Mouse (Mus musculus) adrenal gland, postnatal 14 days (tissue): ENCODE results near the gene Ptk7. TPM values are rescaled to one million over a fixed set of nuclear protein-coding genes. Genes with fewer than 3 reads are reported as not detected.

Experiments used
- DNase-seq: peaks from one replicate; pipeline ENCODE4 v3.0.0; 2021; ENCODE audit warnings: mixed read lengths
- long read RNA-seq, 2 experiments: library from polyadenylated mRNA; stranded (forward); transcript quantifications; one replicate each; pipeline ENCODE4 v2.0.0; 2021
- total RNA-seq: library from RNA; stranded (reverse); gene quantifications from 2 replicates; pipeline ENCODE4 v1.2.3, GENCODE M21; 2021

Ptk7 gene
- total RNA-seq: 13.8 and 16.0 TPM in 2 replicates
- long read RNA-seq, experiment 1, full-length matches to known transcripts: 3 of 6 reads
- long read RNA-seq, experiment 1, partial matches to known transcripts: 2 of 6 reads
- long read RNA-seq, experiment 1, other reads (novel, unspliced or antisense): 1 of 6 reads
- long read RNA-seq, experiment 2, full-length matches to known transcripts: 2 of 6 reads
- long read RNA-seq, experiment 2, partial matches to known transcripts: 4 of 6 reads
- long read RNA-seq, experiment 2, other reads (novel, unspliced or antisense): 0 of 6 reads

- peak; percentile 80 for DNase-seq
Observed at GRCm38 (mm10) chr17:46628791-46629684, at the start of gene Ptk7. Gene Ptk7, minus strand, starts transcription at chr17:46629504.

DNA sequence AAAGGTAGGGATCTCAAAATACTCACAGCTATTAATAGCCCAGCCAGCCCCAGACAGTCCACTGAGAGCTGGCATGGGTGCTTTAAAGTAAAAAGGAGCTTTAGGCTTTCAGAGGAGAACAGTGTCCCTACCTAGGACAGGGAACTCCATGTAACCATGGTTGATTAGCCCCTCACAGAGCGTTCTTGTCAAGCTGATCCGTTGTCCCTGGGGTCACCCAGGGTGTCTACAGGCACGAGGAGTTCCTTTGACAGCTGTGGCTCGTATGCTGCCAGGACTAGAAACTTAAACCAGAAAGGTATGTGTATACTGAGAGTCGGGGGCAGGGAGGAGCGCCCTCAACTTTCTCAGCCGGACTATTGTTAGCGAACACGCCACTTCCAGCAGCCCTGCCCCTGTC is 49.6 kb upstream of the Ptk7 start:
- no peak for DNase-seq

GRCm38 (mm10) chr17:46678416-46678815 is 49.1 kb upstream of the Ptk7 start, which contains the start of gene Mea1:
Gene Mea1, plus strand, starts transcription at chr17:46678793.
- DNase-seq: no peak

DNA sequence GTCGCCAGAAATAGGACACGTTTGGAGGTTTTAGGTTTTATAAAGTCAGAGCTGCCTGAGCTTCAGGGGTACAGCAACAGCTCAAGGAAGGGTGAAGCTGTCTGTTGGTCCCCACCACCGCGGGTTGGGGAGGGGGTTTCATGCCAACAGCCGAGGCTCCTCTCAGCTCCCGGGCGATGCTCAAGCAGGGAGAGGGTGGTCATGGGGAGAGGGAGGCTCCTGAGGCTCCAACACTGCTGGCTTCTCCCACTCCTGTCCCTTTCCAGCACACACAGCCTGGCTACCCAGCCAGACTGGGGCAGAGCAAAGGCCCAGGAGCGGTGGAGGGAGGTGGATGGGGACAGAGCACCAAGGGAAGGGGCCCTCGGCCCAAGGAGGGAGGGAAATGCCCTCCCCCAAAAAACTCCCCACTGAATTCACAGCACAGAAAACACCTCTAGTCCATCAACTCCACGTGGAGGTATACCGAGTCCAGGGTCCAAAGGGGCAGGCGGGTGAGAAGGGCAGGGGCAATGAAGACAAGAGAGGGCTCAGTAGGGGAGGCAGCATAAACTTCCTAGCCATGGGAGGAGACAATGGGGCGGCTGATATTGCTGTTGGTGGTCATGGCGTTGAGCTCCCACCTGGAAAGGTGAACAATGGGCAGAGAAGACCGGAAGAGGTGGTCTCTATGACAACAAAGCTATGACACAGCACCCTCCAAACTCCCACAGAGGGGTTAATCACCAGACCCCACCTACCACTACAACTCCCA is 45.4 kb upstream of the Ptk7 start:
- no peak for DNase-seq

- peak; percentile 96 for DNase-seq
Observed at GRCm38 (mm10) chr17:46673850-46674529, 44.7 kb upstream of the Ptk7 start, which contains the start of gene Rrp36. Gene Rrp36, minus strand, starts transcription at chr17:46674352.

GRCm38 (mm10) chr17:46669911-46670310 is 40.6 kb upstream of the Ptk7 start:
- no peak for DNase-seq

DNA sequence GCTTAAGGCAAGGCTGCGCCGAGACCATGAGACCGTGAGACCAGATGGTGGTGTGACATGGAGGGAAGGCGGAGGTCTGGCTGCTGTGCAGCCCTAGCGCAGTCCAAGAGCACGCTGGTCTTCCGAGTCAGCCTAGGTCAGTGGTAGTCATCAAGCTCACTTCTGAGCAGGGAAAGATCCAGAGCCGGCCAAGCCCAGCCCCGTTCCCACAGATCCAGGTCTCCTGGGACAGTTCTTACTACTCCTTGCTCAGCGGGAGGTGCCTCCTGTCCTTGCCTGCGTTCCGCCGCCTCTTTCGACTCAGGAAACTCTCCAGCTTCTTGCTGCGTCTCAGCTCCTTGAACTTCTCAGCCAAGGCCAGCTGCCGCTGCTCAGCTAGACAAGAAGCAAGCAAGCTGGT is 38.4 kb upstream of the Ptk7 start:
- DNase-seq: peak; percentile 72

- no peak for DNase-seq
Observed at GRCm38 (mm10) chr17:46662730-46663129, 33.4 kb upstream of the Ptk7 start.

GRCm38 (mm10) chr17:46661981-46662380 is 32.7 kb upstream of the Ptk7 start:
- DNase-seq: no peak

GRCm38 (mm10) chr17:46661351-46661750 is 32.0 kb upstream of the Ptk7 start:
- no peak for DNase-seq

GRCm38 (mm10) chr17:46656054-46656453 is 26.8 kb upstream of the Ptk7 start:
- no peak for DNase-seq

DNA sequence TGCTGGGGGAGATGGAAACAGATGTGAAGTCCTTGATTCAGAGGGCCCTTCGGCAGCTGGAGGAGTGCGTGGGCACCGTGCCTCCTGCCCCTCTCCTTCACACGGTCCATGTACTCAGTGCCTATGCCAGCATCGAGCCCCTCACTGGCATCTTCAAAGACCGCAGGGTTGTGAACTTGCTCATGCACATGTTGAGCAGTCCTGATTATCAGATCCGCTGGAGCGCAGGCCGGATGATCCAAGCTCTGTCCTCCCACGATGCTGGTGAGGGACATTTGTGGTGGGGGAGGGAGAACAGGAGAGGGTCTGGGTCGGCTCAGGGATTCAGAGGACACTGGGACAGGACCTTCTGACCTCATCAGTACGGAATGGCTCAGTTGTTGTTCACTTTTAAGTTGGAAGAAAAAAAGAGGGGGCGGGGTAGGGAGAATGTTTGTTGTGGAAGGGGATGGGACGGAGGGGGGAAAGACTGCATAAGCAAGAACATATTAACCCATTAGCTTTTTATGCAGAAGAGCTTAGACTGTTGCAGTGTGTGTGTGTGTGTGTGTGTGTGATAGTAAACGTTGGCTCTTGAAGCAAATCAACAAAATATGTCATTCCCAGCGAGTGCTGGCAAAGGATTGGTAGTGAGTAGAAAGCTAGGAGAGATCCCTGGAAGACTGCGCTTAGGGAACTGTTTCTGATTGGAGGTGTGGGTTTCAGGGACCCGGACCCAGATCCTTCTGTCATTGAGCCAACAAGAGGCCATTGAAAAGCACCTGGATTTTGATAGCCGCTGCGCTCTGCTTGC is 22.6 kb upstream of the Ptk7 start:
- no peak for DNase-seq

DNA sequence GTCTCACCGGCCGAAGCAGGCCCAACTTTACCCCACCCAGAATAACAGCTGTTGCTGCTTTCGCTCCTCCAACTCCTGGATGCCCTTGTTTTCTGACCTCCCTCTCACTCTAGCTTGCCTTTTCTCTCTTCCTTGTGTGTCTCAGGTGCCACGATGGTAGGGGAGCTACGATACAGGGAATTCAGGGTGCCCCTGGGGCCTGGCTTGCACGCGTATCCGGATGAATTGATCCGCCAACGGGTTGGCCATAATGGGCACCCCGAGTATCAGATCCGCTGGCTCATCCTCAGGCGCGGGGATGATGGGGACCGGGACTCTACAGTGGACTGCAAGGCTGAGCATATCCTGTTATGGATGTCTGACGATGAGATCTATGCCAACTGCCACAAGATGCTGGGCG is 22.0 kb upstream of the Ptk7 start:
- DNase-seq: no peak

- DNase-seq: peak; percentile 96
Observed at GRCm38 (mm10) chr17:46650232-46651031, 21.1 kb upstream of the Ptk7 start, which contains the start of gene Cul7. Gene Cul7, plus strand, starts transcription at chr17:46650337.

GRCm38 (mm10) chr17:46649811-46650210 is 20.5 kb upstream of the Ptk7 start:
- peak; percentile 35 for DNase-seq

- no peak for DNase-seq
Observed at GRCm38 (mm10) chr17:46648436-46648835, 19.1 kb upstream of the Ptk7 start.

DNA sequence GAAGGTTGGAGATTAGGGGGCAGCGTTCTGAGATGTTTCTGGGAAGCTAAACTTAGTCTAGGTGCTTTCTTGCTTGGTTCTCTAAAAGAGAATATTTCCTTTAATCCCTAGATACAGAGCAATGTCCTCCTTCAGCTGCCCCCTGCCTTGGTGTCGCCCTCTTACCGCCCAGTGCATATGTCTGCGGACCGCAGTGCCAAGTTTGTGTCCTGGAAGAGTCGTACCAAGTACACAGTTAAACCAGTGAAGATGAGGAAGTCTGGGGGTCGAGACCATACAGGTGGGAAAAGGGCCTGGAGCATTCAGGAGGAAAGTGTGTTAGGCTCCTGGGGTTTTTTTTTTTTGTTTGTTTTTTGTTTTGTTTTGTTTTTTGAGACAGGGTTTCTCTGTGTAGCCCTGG is 18.0 kb upstream of the Ptk7 start:
- DNase-seq: no peak

- DNase-seq: no peak
Observed at GRCm38 (mm10) chr17:46646322-46646662, 17.0 kb upstream of the Ptk7 start.

DNA sequence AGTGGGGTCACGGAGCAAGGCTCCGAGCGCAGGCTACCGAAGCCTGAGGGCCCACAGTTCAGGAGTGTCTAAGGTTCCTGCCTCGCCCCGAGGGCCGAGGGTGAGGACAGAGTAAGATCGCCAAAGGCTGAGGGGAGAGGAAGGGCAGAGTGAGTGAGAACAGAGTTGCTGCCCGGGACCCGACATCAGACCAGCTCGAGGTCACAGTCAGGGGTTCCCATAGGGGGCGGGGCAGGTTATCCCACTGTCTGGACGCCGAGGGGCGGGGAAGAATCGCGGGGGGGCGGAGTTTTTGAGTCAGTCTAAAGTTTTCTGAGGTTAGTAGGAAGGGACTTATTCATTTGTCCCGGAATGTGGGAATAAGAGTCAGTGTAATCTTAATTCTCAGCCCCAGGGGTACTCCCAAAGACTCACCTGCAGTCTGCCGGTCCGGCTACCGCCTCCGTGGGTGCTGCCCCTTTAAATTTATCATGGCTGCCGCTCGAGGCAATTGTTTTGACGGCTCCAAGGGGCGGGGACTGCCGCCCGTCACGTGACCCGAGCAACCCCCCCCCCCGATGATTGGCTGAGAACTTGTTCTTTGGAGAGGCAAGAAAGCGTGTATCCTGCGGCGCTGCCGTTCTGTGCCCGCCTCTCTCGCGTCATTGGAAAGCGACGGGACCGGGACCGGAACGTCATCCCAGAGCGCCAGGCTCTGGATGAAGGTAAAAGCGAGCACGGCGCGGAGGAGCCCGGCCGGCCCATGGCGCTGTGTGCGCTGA is 16.4 kb upstream of the Ptk7 start, which contains the start of the genes Klc4 and Mrpl2:
TSS of gene Klc4 (minus strand) at position 462 of the 761 bp plus-strand sequence.
TSS of gene Mrpl2 (plus strand) at position 669 of the 761 bp plus-strand sequence.
- DNase-seq: peak; percentile 99
